Mouse (Mus musculus) G1E-ER4 (cell line): Measurements from ENCODE around the gene Tnks2. TPM values are rescaled to one million over a fixed set of nuclear protein-coding genes. Genes with fewer than 3 reads are reported as not detected.
A peak's percentile ranks its signal among the peaks of the same experiment; 100 is the strongest.

Experiments used
- GATA1 ChIP-seq: IDR thresholded peaks from one replicate; pipeline ENCODE4 v1.8.0; 2012; ENCODE audit warnings: low read length, inconsistent platforms
- polyA plus RNA-seq: library from polyadenylated mRNA; stranded (reverse); fragments of >175 nt; gene quantifications from 2 replicates; pipeline ENCODE4 v1.2.3, GENCODE M21; 2012

Tnks2 gene
- polyA plus RNA-seq, 1 experiment, result 25.8 TPM

- peak; percentile 22 for TF ChIP-seq GATA1
Observed at GRCm38 (mm10) chr19:36936285-36936684, 102.3 kb downstream of the Tnks2 start.

GRCm38 (mm10) chr19:36938008-36938407 is 104.0 kb downstream of the Tnks2 start:
- no peak for TF ChIP-seq GATA1

- peak; percentile 33 for TF ChIP-seq GATA1
Observed at GRCm38 (mm10) chr19:36940064-36940463, 106.0 kb downstream of the Tnks2 start.

Other genes with a start within 250 kb of the Tnks2 start
- gene Ppp1r3c, start 97.6 kb upstream of the Tnks2 start, polyA plus RNA-seq, result not detected in 2 replicates
- gene Fgfbp3, start 85.4 kb downstream of the Tnks2 start, polyA plus RNA-seq, result 7.9 and 10.0 TPM in 2 replicates
- gene Btaf1, start 91.8 kb downstream of the Tnks2 start, polyA plus RNA-seq, result 4.2 and 6.5 TPM in 2 replicates